In genomic region chr15:83576651-83577050, GRCm38 (mm10) we compare ENCODE assay signal across 37 mouse cellular contexts. TPM values are rescaled to one million over a fixed set of nuclear protein-coding genes. Genes with fewer than 3 reads are reported as not detected.
"Had no signal": no experiment of that assay in that cellular context is flagged by ENCODE, and none has a peak within 500 bp of the region (broad histone marks: within the 10 kb centered on the region; RNA-seq: fewer than 3 reads in every experiment).

No protein-coding gene starts in this region.

- H3K4me3 ChIP-seq: limb, embryonic 10.5 days; limb, embryonic 12.5 days; limb, embryonic 13.5 days; limb, embryonic 15.5 days; liver, embryonic 12.5 days; liver, embryonic 13.5 days; liver, embryonic 15.5 days; lung, embryonic 15.5 days; megakaryocyte, embryonic 14.5 days; midbrain, embryonic 10.5 days; midbrain, embryonic 12.5 days; midbrain, embryonic 13.5 days; midbrain, embryonic 15.5 days; myocyte; neural tube, embryonic 12.5 days; neural tube, embryonic 13.5 days had no signal

- ATAC-seq: liver, embryonic 12.5 days; liver, postnatal 0 days; lung, postnatal 0 days; midbrain, embryonic 13.5 days; midbrain, embryonic 15.5 days; midbrain, embryonic 16.5 days had no signal

- H3K4me2 ChIP-seq: limb, embryonic 12.5 days; limb, embryonic 13.5 days; limb, embryonic 15.5 days; liver, embryonic 11.5 days; liver, embryonic 12.5 days; liver, embryonic 13.5 days; liver, embryonic 15.5 days; lung, embryonic 14.5 days; lung, embryonic 15.5 days; midbrain, embryonic 11.5 days; midbrain, embryonic 12.5 days; midbrain, embryonic 13.5 days; midbrain, embryonic 15.5 days; neural tube, embryonic 12.5 days; neural tube, embryonic 13.5 days had no signal

- H3K27me3 ChIP-seq: limb, embryonic 12.5 days; limb, embryonic 13.5 days; limb, embryonic 15.5 days; liver, embryonic 12.5 days; liver, embryonic 13.5 days; liver, embryonic 15.5 days; lung, embryonic 15.5 days; megakaryocyte, embryonic 14.5 days; midbrain, embryonic 12.5 days; midbrain, embryonic 13.5 days; midbrain, embryonic 15.5 days; neural tube, embryonic 12.5 days; neural tube, embryonic 13.5 days had no signal

- H3K9me3 ChIP-seq: limb, embryonic 10.5 days; limb, embryonic 12.5 days; limb, embryonic 13.5 days; limb, embryonic 15.5 days; liver, embryonic 12.5 days; liver, embryonic 13.5 days; liver, embryonic 15.5 days; lung, embryonic 15.5 days; megakaryocyte, embryonic 14.5 days; midbrain, embryonic 10.5 days; midbrain, embryonic 12.5 days; midbrain, embryonic 13.5 days; midbrain, embryonic 15.5 days; neural tube, embryonic 12.5 days; neural tube, embryonic 13.5 days had no signal

- H3K4me1 ChIP-seq: limb, embryonic 10.5 days; limb, embryonic 12.5 days; limb, embryonic 13.5 days; limb, embryonic 15.5 days; liver, embryonic 13.5 days; liver, embryonic 15.5 days; lung, embryonic 15.5 days; midbrain, embryonic 10.5 days; midbrain, embryonic 12.5 days; midbrain, embryonic 13.5 days; midbrain, embryonic 15.5 days; neural tube, embryonic 12.5 days; neural tube, embryonic 13.5 days had no signal

- H3K27ac ChIP-seq: limb, embryonic 10.5 days; limb, embryonic 12.5 days; limb, embryonic 13.5 days; limb, embryonic 15.5 days; liver, embryonic 12.5 days; liver, embryonic 13.5 days; liver, embryonic 14.5 days; liver, embryonic 15.5 days; lung, embryonic 15.5 days; macrophage; midbrain, embryonic 10.5 days; midbrain, embryonic 12.5 days; midbrain, embryonic 13.5 days; midbrain, embryonic 15.5 days; neural tube, embryonic 12.5 days; neural tube, embryonic 13.5 days had no signal

- H3K9ac ChIP-seq: limb, embryonic 12.5 days; limb, embryonic 13.5 days; limb, embryonic 15.5 days; liver, embryonic 12.5 days; liver, embryonic 13.5 days; liver, embryonic 14.5 days; liver, embryonic 15.5 days; liver, postnatal 0 days; lung, embryonic 14.5 days; lung, embryonic 15.5 days; midbrain, embryonic 12.5 days; midbrain, embryonic 13.5 days; midbrain, embryonic 15.5 days; neural tube, embryonic 12.5 days; neural tube, embryonic 13.5 days had no signal

- DNase-seq: left cerebral cortex, postnatal 4 days; liver; liver, embryonic 13.5 days; liver, postnatal 0 days; lung, adult 2 months; lung, embryonic 14.5 days; lung, postnatal 10 days; lung, postnatal 14 days; lung, postnatal 36 days; lung, postnatal 4 days; midbrain, embryonic 14.5 days had no signal

RNA-seq across cellular contexts. Expression of gene Bik, which starts 50.0 kb away (rescaled TPM):
- total RNA-seq: left cerebral cortex, postnatal 10 days; left cerebral cortex, postnatal 14 days; left cerebral cortex, postnatal 25 days; left cerebral cortex, postnatal 36 days; left cerebral cortex, postnatal 4 days; monocyte, adult 5-6 weeks had no signal
- polyA plus RNA-seq: macrophage had no signal
